Mouse (Mus musculus) hindbrain, embryonic 10.5 days (tissue): Measurements from ENCODE around the gene Gfod1. TPM values are rescaled to one million over a fixed set of nuclear protein-coding genes. Genes with fewer than 3 reads are reported as not detected.

Experiments used
- DNase-seq: peaks from one replicate; pipeline ENCODE4 v3.0.0-alpha.2; 2017; ENCODE audit warnings: low spot score
- H3K27ac ChIP-seq: fragments of 300-500 bp; sonication (generic); 2 replicates; pipeline ENCODE4 v1.5.1; 2016; ENCODE audit warnings: mild to moderate bottlenecking, moderate library complexity
- H3K27me3 ChIP-seq: fragments of 300-500 bp; sonication (generic); 2 replicates; pipeline ENCODE4 v1.6.1; 2016; ENCODE audit warnings: mild to moderate bottlenecking; ENCODE audit not compliant: poor library complexity, insufficient read depth, severe bottlenecking
- H3K36me3 ChIP-seq: fragments of 300-500 bp; sonication (generic); 2 replicates; pipeline ENCODE4 v1.6.1; 2016; ENCODE audit warnings: mild to moderate bottlenecking, moderate library complexity
- H3K4me1 ChIP-seq: fragments of 300-500 bp; sonication (generic); replicated peaks from 2 replicates; pipeline ENCODE4 v1.6.1; 2016; ENCODE audit warnings: mild to moderate bottlenecking
- H3K4me3 ChIP-seq: fragments of 300-500 bp; sonication (generic); 2 replicates; pipeline ENCODE4 v1.5.1; 2016; ENCODE audit warnings: mild to moderate bottlenecking, moderate library complexity
- H3K9me3 ChIP-seq: fragments of 300-500 bp; sonication (generic); 2 replicates; pipeline ENCODE4 v1.6.1; 2016; ENCODE audit warnings: mild to moderate bottlenecking, moderate library complexity
- WGBS: fragments of 180-500 bp; shearing (Covaris S2); methylation state at CpG from one replicate; pipeline ENCODE4 v1.1.7; 2016; 5-methylcytosine and 5-hydroxymethylcytosine counted together
- polyA plus RNA-seq: library from polyadenylated mRNA; unstranded; fragments of >200 nt; fragmentation: Nextera tagmentation; extraction: Ambion mirVana; gene quantifications from 2 replicates; pipeline ENCODE4 v1.2.1, GENCODE M21; 2016

The Gfod1 gene
- polyA plus RNA-seq, 1 experiment from 2014 or later: 0.43 TPM

DNA sequence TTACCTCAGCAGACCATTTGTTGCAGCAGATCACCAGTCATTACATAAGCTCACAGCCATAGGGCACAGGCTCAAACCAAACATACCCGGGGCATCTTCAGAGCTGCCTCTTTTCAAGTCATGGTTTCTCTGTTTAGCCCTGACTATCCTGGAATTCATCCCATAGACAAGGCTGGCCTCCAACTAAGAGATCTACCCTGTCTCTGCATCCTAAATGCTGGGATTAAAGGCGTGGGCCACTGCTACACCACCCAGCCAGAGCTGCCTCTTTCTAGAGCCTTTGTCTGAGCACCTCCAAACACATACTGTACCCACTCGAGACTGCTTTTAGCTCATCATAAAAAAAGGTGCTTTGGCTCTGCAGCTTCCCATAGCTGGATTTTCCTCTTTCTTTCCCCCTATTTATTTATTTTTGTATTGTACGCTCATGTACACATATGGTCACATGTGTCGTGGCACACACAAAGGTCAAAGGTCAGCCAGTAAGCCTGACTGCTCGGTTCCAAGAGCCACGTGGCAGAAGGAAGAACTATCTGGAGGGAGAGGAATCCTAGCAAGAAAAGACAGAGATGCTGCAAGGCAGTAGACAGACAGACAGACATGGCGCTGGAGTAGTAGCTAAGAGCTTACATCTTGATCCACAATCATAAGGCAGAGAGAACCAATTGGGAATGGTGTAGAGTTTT lies 51.7 kb downstream of the Gfod1 start:
- DNase-seq: no peak
- Histone ChIP-seq H3K36me3 (no peaks in the 10 kb centered on the region), H3K27me3 (no peaks in the 10 kb centered on the region), H3K4me1 (peaks cover 19% of the 10 kb centered on the region), H3K4me3 (no peak overlapping the region), H3K27ac (no peak overlapping the region; the same call in 1 of the 2 replicates), H3K9me3 (no peaks in the 10 kb centered on the region)
- WGBS: 88% methylated on average over 8 of the region's 8 CpGs

DNA sequence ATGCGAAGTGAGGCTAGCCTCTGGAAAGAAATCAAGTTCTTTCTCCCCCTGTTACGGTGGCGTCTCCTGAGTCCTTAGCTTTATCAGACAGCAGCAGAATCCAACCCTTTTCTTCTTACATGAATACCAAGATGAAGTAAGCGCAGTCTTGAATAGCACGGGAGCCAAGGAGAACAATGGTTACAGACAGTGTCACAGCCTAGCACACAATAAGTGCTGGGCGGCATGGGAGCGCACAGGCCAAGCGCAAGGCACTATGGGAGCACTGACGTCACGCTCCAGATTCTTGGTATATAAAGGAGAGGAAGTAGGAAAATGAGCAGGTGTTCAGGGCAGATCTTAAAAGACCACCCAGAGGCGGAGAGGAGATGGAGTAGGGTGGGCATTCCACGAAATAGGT lies 52.6 kb downstream of the Gfod1 start:
- no peaks in the 10 kb centered on the region for H3K9me3 ChIP-seq
- no peaks in the 10 kb centered on the region for H3K27me3 ChIP-seq
- 75% methylated on average over 12 of the region's 12 CpGs for WGBS
- peak overlapping the region; percentile 62 for H3K27ac ChIP-seq
- no peak overlapping the region for H3K4me3 ChIP-seq
- no peaks in the 10 kb centered on the region for H3K36me3 ChIP-seq
- peaks cover 19% of the 10 kb centered on the region for H3K4me1 ChIP-seq
- DNase-seq: no peak

DNA sequence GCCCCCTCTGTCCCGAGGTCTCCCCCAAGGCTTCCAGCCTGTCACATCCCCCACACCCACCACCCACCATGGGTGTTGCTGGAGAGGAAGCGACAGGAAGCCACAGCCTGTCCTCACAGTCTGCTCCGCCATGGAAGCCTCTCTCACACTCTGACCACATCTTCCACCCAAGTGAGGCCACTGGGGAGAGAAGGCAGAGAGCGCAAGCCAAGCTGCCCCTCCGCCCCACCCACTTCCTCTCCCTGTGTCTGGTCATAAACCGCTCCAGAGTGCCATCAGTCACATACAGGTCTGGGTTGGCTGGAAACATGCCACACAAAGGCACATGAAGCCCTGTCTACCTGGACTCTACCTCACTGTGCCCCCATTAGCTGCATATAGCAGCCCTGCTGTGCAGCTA lies 53.3 kb downstream of the Gfod1 start:
- 87% methylated on average over 6 of the region's 6 CpGs for whole genome bisulfite sequencing
- Histone ChIP-seq H3K9me3 (no peaks in the 10 kb centered on the region), H3K27me3 (no peaks in the 10 kb centered on the region), H3K36me3 (no peaks in the 10 kb centered on the region), H3K27ac (peak overlapping the region; percentile 62), H3K4me1 (peaks cover 19% of the 10 kb centered on the region), H3K4me3 (no peak overlapping the region)
- no peak for DNase-seq

DNA sequence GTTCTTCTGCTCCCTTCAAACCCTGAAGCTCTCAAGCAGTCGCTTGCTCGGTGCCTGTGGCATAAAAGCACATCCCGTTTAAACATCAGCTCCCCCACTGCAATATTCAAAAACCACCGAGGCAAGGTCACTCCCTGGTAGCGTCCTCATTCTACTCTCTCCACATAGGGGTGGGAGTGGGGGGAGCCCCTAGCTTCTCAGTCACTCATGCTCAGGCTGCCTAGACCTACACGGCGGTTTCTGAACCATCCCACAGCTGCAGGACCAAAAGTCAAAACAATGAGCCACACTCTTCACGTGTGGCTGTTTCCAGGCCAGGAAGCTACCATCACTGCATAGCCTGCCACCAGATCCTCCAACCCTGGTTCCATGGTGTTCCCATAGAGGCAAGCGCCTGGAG lies 53.9 kb downstream of the Gfod1 start:
- H3K27ac ChIP-seq: peak overlapping the region; percentile 62; the same call in 1 of the 2 replicates
- H3K4me1 ChIP-seq: peaks cover 19% of the 10 kb centered on the region
- WGBS: 84% methylated on average over 9 of the region's 9 CpGs
- H3K9me3 ChIP-seq: no peaks in the 10 kb centered on the region
- H3K36me3 ChIP-seq: no peaks in the 10 kb centered on the region
- no peak for DNase-seq
- H3K27me3 ChIP-seq: no peaks in the 10 kb centered on the region
- no peak overlapping the region for H3K4me3 ChIP-seq

DNA sequence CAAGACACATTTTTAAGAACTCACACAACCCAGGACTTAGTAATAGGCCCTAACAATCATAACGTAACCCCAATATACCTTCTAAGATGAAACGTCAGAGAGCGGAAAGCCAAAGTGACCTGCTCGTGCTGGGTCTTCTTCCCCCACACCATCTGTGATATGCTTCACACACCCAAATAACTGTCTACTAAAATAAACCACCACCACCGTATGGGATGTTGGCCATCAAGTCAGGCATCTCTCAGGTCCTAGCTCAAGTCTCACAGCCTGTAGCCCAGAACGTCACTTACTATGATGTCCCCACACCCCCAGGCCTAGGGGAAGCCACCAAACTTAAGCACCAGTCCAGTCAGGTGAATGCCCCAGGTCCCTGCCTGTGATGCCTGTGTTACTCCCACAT lies 55.6 kb downstream of the Gfod1 start:
- Histone ChIP-seq H3K4me3 (no peak overlapping the region), H3K4me1 (peaks cover 19% of the 10 kb centered on the region), H3K36me3 (no peaks in the 10 kb centered on the region), H3K27me3 (no peaks in the 10 kb centered on the region), H3K27ac (no peak overlapping the region), H3K9me3 (no peaks in the 10 kb centered on the region)
- 91% methylated on average over 6 of the region's 6 CpGs for WGBS
- no peak for DNase-seq

DNA sequence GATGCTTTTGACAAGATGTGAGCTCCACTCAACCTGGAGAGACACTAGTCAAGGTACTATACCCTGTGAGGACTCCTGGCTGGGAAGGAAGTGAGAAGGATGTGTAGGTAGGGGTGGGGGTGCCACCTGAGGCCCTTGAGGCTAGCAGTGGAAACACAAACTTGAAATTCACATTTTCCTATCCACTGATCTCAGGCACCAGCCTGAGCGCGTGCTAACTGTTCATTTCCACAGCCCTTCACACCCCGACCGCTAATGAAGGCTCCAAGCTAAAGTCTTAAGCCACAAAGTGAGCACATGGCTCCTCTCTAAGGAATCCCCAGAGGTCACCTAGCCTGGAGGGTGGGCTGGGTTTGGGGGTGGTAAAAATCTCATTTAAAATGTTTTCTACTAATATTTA lies 57.1 kb downstream of the Gfod1 start:
- Histone ChIP-seq H3K27ac (no peak overlapping the region), H3K27me3 (no peaks in the 10 kb centered on the region), H3K4me3 (no peak overlapping the region), H3K9me3 (no peaks in the 10 kb centered on the region), H3K36me3 (no peaks in the 10 kb centered on the region), H3K4me1 (peaks cover 20% of the 10 kb centered on the region)
- WGBS: 95% methylated on average over 4 of the region's 4 CpGs
- no peak for DNase-seq

DNA sequence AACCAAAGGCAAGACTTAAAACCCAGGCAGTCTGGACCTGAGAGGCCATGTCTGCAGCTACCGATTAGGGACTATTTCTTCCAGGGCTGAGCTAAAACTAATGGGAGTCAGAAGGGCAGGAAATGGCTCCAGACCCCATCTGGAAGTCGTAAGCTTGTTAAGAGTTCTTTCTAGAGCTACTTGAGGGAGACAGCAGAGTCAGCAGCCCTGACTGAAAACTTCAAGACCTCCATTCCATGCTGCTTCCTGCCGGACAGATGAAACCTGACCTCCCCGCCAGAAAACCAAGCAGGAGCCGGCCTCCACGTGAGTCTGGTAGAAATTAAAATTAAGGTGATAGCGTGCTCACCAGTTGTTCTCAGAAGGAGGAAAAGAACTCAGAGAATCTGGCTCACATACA lies 60.2 kb downstream of the Gfod1 start:
- no peak overlapping the region for H3K27ac ChIP-seq
- peaks cover 12% of the 10 kb centered on the region; the same call in 1 of the 2 replicates for H3K4me1 ChIP-seq
- H3K36me3 ChIP-seq: no peaks in the 10 kb centered on the region
- H3K4me3 ChIP-seq: no peak overlapping the region
- H3K27me3 ChIP-seq: no peaks in the 10 kb centered on the region
- peak; percentile 20 for DNase-seq
- WGBS: 55% methylated on average over 7 of the region's 7 CpGs
- no peaks in the 10 kb centered on the region for H3K9me3 ChIP-seq

DNA sequence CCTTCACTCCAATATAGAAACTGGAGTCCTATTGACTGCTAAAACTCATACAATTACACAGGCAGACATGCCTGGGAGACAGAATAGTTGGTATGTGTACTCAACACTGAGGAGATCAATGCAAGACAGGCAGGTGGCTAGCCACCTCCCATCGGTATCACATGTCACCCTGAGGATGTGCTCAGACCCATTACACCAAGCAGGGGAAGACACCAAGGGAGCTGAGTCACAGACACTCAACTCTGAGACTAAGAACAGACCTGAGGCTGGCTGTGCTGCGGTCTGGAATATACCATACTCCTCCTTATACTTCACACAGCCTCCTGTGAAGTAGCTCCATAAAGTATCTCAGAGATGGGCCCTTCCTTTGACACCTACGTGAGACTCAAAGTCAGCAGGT lies 60.7 kb downstream of the Gfod1 start:
- Histone ChIP-seq H3K9me3 (no peaks in the 10 kb centered on the region), H3K36me3 (no peaks in the 10 kb centered on the region), H3K27ac (no peak overlapping the region), H3K27me3 (no peaks in the 10 kb centered on the region), H3K4me3 (no peak overlapping the region), H3K4me1 (peaks cover 12% of the 10 kb centered on the region; the same call in 1 of the 2 replicates)
- no peak for DNase-seq
- 98% methylated on average over 3 of the region's 3 CpGs for WGBS

DNA sequence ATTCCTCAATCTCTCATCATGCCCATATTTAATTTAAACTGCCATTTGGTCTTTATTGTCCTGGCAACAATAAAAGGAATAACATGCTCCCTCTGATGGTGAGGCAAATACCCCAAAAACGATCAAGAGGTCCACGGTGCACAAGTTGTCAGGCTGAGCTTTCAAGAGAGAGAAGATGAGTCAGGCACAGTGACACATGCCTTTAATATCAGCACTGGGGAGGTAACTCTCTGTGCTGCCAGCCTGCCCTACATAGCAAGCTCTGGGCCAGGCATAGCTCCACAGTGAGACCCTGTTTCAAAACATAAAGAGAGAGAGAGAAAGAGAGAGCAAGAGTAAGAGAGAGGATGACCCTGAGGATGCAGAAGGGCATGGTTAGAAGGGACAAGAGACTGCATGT lies 62.2 kb downstream of the Gfod1 start:
- 83% methylated on average over 2 of the region's 2 CpGs for WGBS
- no peak overlapping the region for H3K27ac ChIP-seq
- no peaks in the 10 kb centered on the region for H3K27me3 ChIP-seq
- peaks cover 19% of the 10 kb centered on the region; the same call in 1 of the 2 replicates for H3K4me1 ChIP-seq
- DNase-seq: no peak
- no peak overlapping the region for H3K4me3 ChIP-seq
- no peaks in the 10 kb centered on the region for H3K36me3 ChIP-seq
- H3K9me3 ChIP-seq: no peaks in the 10 kb centered on the region

DNA sequence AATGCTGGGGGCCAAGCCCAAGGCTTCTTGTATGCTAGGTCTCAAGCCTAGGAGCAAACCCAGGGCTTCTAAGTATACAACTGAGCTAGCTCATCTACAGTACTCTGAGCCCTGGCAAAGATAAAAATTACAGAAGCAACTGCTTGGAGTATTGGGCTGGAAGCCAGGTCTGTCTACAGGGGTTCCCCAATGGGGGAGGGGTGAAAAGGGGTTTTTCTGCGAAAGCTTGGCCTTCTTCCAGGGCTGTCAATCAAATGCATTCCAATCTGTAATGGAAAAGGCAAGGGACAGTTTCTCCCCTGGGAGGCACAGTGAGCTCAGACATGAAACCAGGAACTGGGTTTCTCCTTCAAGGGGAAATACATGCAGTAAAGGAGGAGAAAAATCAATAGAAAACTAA lies 62.9 kb downstream of the Gfod1 start:
- H3K27me3 ChIP-seq: no peaks in the 10 kb centered on the region
- WGBS: 43% methylated on average over 1 of the region's 1 CpGs
- H3K4me3 ChIP-seq: no peak overlapping the region
- no peak overlapping the region for H3K27ac ChIP-seq
- peaks cover 19% of the 10 kb centered on the region; the same call in 1 of the 2 replicates for H3K4me1 ChIP-seq
- no peaks in the 10 kb centered on the region for H3K36me3 ChIP-seq
- H3K9me3 ChIP-seq: no peaks in the 10 kb centered on the region
- DNase-seq: no peak

DNA sequence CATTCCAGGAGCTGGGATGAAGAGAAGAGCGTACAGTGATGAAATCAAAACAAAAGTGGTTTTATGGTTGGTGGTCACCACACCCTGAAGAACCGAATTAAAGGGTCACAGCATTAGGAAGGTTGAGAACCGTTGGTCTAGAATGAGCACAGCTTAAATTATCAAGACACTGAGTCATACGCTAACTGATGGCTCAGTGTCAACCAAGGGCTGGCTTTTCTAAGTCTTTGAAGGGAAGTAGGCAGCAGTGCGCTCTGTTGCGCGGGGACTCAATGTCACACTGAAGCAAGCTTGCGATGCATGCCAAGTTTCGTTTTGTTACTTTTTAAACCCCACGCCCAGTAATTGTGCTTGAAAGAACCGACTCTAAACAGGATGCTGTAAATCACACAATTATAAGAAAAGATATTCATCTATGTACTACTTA lies 64.2 kb downstream of the Gfod1 start:
- no peaks in the 10 kb centered on the region for H3K9me3 ChIP-seq
- no peaks in the 10 kb centered on the region for H3K36me3 ChIP-seq
- H3K27me3 ChIP-seq: no peaks in the 10 kb centered on the region
- H3K27ac ChIP-seq: no peak overlapping the region
- WGBS: 93% methylated on average over 11 of the region's 11 CpGs
- H3K4me3 ChIP-seq: no peak overlapping the region
- no peak for DNase-seq
- H3K4me1 ChIP-seq: peaks cover 27% of the 10 kb centered on the region; the same call in 1 of the 2 replicates

DNA sequence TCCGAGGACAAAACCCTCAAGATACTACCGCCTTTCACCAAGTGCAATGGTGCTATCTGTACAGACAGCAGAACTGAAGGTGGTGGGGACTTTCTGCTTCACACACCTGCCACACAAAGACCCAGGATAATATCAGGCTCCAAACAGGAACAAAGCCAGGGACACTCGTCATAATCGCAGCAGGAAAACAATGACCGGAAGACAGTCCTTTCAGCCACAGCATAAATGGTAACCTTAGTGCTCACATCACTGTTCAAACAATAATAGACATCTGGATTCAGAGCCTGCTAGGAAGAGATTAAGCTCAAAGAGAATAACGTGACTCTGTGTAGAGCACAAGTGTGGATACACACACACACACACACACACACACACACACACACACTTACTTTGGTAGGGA lies 67.3 kb downstream of the Gfod1 start:
- 85% methylated on average over 6 of the region's 6 CpGs for WGBS

DNA sequence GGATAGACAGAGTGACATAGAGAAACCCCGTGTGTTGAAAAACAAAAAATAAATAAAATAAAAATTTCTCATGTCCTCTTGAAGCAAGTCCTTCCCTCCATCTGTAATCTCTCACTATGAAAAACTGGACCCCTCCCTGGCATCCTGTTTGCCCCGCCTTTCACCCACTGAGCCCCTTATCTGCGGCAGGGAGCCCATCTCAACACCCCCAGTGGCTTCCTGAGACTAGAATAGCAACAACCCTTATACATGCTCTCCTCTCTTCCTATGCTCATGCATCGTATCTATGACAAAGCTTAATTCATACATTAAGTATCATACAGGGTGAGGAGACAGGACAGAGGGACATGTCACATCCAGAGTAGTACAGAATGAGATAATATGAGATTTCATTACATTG lies 68.0 kb downstream of the Gfod1 start:
- no peaks in the 10 kb centered on the region for H3K36me3 ChIP-seq
- no peak overlapping the region for H3K27ac ChIP-seq
- peaks cover 46% of the 10 kb centered on the region for H3K4me1 ChIP-seq
- DNase-seq: no peak
- no peak overlapping the region for H3K4me3 ChIP-seq
- 0 out of 2 replicates have a peak, but pooled peaks cover 6% of the 10 kb centered on the region for H3K27me3 ChIP-seq
- H3K9me3 ChIP-seq: no peaks in the 10 kb centered on the region
- WGBS: 83% methylated on average over 4 of the region's 4 CpGs

More for the DNA sequence above, 67.3 kb downstream of the Gfod1 start:
- Histone ChIP-seq H3K27ac (no peak overlapping the region), H3K9me3 (no peaks in the 10 kb centered on the region), H3K36me3 (no peaks in the 10 kb centered on the region), H3K4me1 (peaks cover 46% of the 10 kb centered on the region), H3K4me3 (no peak overlapping the region), H3K27me3 (0 out of 2 replicates have a peak, but pooled peaks cover 6% of the 10 kb centered on the region)
- DNase-seq: no peak

DNA sequence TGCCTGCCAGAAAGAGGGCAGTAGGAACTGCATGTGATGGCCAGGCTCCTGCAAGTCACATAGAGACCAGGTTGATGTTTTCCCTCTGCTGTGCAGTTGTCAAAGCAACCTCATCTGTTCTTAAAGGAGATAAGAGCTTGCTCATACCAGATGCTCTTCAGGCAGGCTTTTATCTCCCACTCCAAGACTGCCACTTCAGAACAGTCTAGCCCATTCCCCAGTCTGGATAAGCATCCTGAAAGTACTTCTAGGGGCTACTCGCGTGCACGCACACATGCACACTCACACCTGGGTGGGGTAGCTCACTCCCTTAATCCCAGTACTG lies 68.4 kb downstream of the Gfod1 start:
- Histone ChIP-seq H3K36me3 (no peaks in the 10 kb centered on the region), H3K4me3 (no peak overlapping the region), H3K27ac (peak overlapping the region; percentile 17; the same call in 1 of the 2 replicates), H3K27me3 (0 out of 2 replicates have a peak, but pooled peaks cover 6% of the 10 kb centered on the region), H3K9me3 (no peaks in the 10 kb centered on the region), H3K4me1 (peaks cover 45% of the 10 kb centered on the region)
- no peak for DNase-seq
- 89% methylated on average over 3 of the region's 3 CpGs for WGBS
